Mouse (Mus musculus) hindbrain, embryonic 15.5 days (tissue): Measurements from ENCODE around the gene Farp2. TPM values are rescaled to one million over a fixed set of nuclear protein-coding genes. Genes with fewer than 3 reads are reported as not detected.
A peak's percentile ranks its signal among the peaks of the same experiment; 100 is the strongest.

Experiments used
- ATAC-seq: fragments of 200-750 bp; cut with Nextera tagmentation; 2 replicates; pipeline ENCODE4 v1.8.0; 2017; ENCODE audit warnings: low read depth, moderate number of reproducible peaks, moderate TSS enrichment; ENCODE audit not compliant: low FRiP score
- H3K27ac ChIP-seq: fragments of 300-500 bp; sonication (generic); replicated peaks from 2 replicates; pipeline ENCODE4 v1.5.1; 2015; ENCODE audit warnings: mild to moderate bottlenecking, inconsistent platforms
- H3K27me3 ChIP-seq: fragments of 300-500 bp; sonication (generic); 2 replicates; pipeline ENCODE4 v1.6.1; 2015; ENCODE audit warnings: control low read depth, inconsistent platforms
- H3K36me3 ChIP-seq: fragments of 300-500 bp; sonication (generic); 2 replicates; pipeline ENCODE4 v1.6.1; 2015; ENCODE audit warnings: control low read depth, inconsistent platforms
- H3K4me1 ChIP-seq: fragments of 300-500 bp; sonication (generic); replicated peaks from 2 replicates; pipeline ENCODE4 v1.6.1; 2015; ENCODE audit warnings: control low read depth, inconsistent platforms
- H3K4me2 ChIP-seq: fragments of 300-500 bp; sonication (generic); 2 replicates; pipeline ENCODE4 v1.6.1; 2015; ENCODE audit warnings: moderate library complexity, mild to moderate bottlenecking, inconsistent platforms
- H3K4me3 ChIP-seq: fragments of 300-500 bp; sonication (generic); 2 replicates; pipeline ENCODE4 v1.5.1; 2015; ENCODE audit warnings: mild to moderate bottlenecking, inconsistent platforms
- H3K9ac ChIP-seq: fragments of 300-500 bp; sonication (generic); 2 replicates; pipeline ENCODE4 v1.6.1; 2015; ENCODE audit warnings: inconsistent platforms
- H3K9me3 ChIP-seq: fragments of 300-500 bp; sonication (generic); 2 replicates; pipeline ENCODE4 v1.6.1; 2016; ENCODE audit warnings: control low read depth, inconsistent platforms
- WGBS: fragments of 180-500 bp; shearing (Covaris S2); methylation state at CpG from one replicate; pipeline ENCODE4 v1.1.7; 2015; 5-methylcytosine and 5-hydroxymethylcytosine counted together
- polyA plus RNA-seq: library from polyadenylated mRNA; unstranded; fragments of >200 nt; fragmentation: Nextera tagmentation; extraction: Ambion mirVana; gene quantifications from 2 replicates; pipeline ENCODE4 v1.2.1, GENCODE M21; 2015

The Farp2 gene
- polyA plus RNA-seq, 1 experiment from 2014 or later: 5.1 TPM

DNA sequence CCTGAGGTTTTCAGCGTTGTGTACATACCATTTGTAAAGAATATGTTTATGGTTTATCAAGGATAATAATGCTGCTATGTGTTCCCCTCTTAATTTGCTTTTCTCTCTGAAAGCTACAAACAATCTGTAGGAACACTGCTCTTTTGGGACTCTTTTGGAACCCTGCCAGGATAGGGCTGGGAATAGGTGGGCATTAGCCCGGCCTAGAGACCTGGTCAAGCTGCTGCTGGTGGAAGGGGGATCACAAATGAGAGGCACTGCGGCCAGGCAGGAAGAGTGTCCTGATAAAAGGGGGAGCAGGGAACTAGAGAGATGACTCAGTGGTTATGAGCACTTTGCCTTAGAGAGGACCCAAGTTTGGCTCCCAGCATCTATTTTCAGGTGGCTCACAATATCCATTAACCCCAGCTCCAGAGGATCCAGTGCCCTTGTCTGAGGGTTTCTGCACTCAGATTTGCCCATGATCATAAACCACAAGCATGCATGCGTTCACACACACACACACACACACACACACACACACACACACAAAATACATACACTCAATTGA, 96.9 kb downstream of the Farp2 start:
- Histone ChIP-seq H3K9ac (no peak overlapping the region), H3K9me3 (no peaks in the 10 kb centered on the region)
- ATAC-seq: no peak

DNA sequence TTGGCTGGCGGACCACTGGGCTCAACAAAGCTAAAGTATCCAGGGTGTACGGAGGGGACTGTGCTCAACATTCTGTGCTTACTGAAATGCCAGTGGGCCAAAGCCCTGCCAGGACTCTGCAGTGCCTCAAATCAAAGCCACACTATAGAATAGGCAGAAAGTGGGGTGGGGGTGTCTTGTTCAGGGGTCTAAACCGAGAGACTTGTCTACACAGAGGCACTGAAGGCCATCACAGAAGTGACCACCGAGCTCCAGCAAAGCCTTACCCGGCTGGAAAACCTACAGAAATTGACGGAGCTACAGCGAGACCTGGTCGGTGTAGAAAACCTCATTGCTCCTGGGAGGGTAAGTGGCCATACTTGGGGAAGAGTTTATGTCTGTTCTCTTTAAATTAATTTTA, 97.9 kb downstream of the Farp2 start:
- no peak overlapping the region for H3K4me3 ChIP-seq
- WGBS: 84% methylated on average over 8 of the region's 8 CpGs
- no peaks in the 10 kb centered on the region for H3K4me1 ChIP-seq
- no peaks in the 10 kb centered on the region for H3K27me3 ChIP-seq
- H3K27ac ChIP-seq: no peak overlapping the region
- no peak for ATAC-seq
- no peaks in the 10 kb centered on the region for H3K36me3 ChIP-seq
- H3K9me3 ChIP-seq: no peaks in the 10 kb centered on the region
- H3K9ac ChIP-seq: no peak overlapping the region
- no peak overlapping the region for H3K4me2 ChIP-seq

More for the DNA sequence above, 96.9 kb downstream of the Farp2 start:
- Histone ChIP-seq H3K4me3 (no peak overlapping the region), H3K27me3 (no peaks in the 10 kb centered on the region), H3K27ac (no peak overlapping the region), H3K4me1 (no peaks in the 10 kb centered on the region), H3K4me2 (no peak overlapping the region), H3K36me3 (no peaks in the 10 kb centered on the region)
- WGBS: 76% methylated on average over 4 of the region's 4 CpGs

DNA sequence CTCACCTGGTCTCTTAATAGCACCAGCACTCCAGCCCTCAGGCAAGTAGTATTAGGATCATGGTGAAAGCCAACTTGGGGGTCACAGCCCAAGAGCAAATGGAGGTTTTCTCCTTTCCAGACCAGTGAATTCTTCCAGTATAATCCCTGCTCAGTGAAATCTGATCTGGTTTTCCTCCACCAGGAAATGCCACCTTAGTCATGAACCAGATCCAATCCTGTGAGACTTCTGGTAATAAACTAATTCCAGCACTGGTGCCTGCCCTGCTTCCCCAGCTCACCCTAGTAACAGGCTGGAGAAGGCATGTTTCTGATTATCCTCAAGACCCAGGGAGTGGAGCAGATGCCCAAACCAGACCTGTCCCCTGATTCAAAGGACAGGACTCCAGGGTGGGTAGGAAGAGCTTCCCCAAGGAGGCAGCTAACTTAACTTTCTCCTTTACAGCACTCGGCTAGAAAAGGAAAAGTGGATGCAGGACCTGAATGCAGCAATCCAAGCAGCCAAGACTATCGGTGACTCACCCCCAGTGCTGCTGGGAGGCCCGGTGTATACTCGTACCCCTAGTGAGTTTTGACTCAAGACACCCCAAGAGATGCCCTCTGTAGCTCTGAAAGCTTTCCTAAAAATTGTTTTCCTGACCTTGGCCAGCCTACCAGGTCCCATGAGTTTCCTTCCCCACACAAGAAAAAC, 106.3 kb downstream of the Farp2 start:
- Histone ChIP-seq H3K9ac (no peak overlapping the region), H3K27ac (no peak overlapping the region), H3K9me3 (no peaks in the 10 kb centered on the region), H3K36me3 (peaks cover 16% of the 10 kb centered on the region), H3K4me1 (no peaks in the 10 kb centered on the region), H3K4me2 (no peak overlapping the region), H3K4me3 (no peak overlapping the region), H3K27me3 (no peaks in the 10 kb centered on the region)
- ATAC-seq: no peak
- 94% methylated on average over 4 of the region's 4 CpGs for WGBS

DNA sequence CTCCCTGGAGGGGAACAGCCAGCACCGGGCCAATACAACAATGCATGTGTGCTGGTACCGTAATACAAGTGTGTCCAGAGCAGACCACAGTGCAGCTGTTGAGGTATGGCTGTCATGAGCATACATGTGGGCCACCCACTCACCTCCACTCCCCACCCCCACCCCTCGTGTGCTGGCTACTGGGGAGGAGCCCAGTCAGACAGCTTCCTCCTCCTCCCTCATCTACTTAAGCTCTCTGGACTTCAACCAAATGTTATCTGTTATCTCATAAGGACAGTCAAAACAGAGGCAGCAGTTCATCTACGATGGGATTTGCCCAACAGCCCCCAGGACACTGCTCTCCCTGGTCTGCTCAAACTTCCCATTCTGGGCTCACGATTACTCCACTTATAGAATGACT, 107.1 kb downstream of the Farp2 start:
- Histone ChIP-seq H3K36me3 (peaks cover 23% of the 10 kb centered on the region), H3K4me3 (no peak overlapping the region), H3K9me3 (no peaks in the 10 kb centered on the region), H3K4me1 (no peaks in the 10 kb centered on the region), H3K27ac (no peak overlapping the region), H3K27me3 (no peaks in the 10 kb centered on the region), H3K9ac (no peak overlapping the region), H3K4me2 (no peak overlapping the region)
- peak; percentile 46; the same call in 1 of the 2 replicates for ATAC-seq
- 84% methylated on average over 5 of the region's 5 CpGs for WGBS

DNA sequence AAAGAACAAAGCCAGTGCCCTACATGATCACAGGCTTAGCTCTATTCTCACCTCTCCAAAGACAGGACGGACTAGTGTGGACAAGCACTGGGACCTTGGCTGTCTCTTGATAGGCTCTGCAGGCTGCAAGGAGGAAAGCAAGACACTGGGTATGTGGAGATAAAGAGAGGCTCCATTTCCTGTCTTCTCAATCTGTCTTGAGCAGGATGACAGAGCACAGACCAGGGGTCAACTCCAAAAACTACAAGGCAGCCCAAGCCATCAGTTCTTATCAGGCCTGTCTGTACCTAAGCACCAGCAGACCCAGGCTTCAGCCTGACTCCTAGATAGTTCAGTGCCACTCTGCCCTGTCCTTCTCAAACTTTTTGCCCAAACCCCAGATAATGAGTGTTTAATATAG, 112.6 kb downstream of the Farp2 start:
- H3K27me3 ChIP-seq: no peaks in the 10 kb centered on the region
- no peaks in the 10 kb centered on the region for H3K9me3 ChIP-seq
- H3K36me3 ChIP-seq: peaks cover 75% of the 10 kb centered on the region
- no peak overlapping the region for H3K9ac ChIP-seq
- no peak for ATAC-seq
- H3K4me1 ChIP-seq: no peaks in the 10 kb centered on the region
- no peak overlapping the region for H3K4me3 ChIP-seq
- H3K4me2 ChIP-seq: no peak overlapping the region
- no peak overlapping the region for H3K27ac ChIP-seq
- WGBS: 90% methylated on average over 1 of the region's 1 CpGs

DNA sequence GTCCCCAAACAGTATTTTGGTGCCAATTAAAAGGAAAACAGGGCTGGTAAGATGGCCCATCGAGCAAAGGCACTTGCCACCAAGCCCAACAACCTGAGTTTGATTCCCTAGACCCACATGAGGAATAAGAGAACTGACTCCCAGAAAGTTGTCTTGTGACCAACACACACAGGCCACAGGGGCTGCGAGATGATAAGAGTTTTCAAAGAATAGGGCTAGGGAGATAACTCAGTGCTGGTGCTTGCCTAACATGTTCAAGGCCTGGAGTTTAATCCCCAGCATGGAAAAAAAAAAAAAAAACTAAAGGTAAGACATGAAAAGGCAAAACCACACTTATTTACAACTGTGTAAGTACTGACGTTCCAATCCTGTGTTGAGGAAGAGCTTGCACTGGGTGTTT, 118.9 kb downstream of the Farp2 start:
- Histone ChIP-seq H3K27me3 (no peaks in the 10 kb centered on the region), H3K4me2 (no peak overlapping the region), H3K27ac (no peak overlapping the region), H3K9me3 (no peaks in the 10 kb centered on the region), H3K4me3 (no peak overlapping the region), H3K4me1 (peaks cover 20% of the 10 kb centered on the region), H3K36me3 (peaks cover 33% of the 10 kb centered on the region), H3K9ac (no peak overlapping the region)
- 88% methylated on average over 3 of the region's 3 CpGs for WGBS
- ATAC-seq: no peak

DNA sequence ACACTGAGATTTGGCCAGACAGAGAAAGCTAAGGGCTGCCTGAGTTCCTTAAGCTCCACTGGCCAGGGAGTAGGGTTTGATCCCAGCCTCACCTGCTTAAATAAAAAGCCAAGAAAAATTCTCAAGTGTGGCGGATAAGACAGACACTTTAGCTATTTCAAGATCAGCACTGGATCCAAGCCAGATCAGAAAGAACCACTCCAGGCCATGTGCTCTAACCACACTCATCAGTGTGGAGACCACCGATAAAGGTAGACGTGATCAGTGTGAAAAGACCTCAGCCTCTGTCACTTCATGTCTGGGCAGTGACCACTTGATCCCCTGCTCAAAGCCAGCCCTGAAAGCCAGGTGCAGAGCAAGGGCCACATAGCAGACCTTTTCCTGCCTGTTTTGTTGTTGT, 120.8 kb downstream of the Farp2 start:
- H3K27me3 ChIP-seq: no peaks in the 10 kb centered on the region
- peaks cover 26% of the 10 kb centered on the region for H3K4me1 ChIP-seq
- H3K9me3 ChIP-seq: no peaks in the 10 kb centered on the region
- no peak overlapping the region for H3K4me3 ChIP-seq
- no peak overlapping the region for H3K9ac ChIP-seq
- ATAC-seq: no peak
- no peak overlapping the region for H3K27ac ChIP-seq
- no peak overlapping the region for H3K4me2 ChIP-seq
- H3K36me3 ChIP-seq: peaks cover 17% of the 10 kb centered on the region
- WGBS: 89% methylated on average over 3 of the region's 3 CpGs

DNA sequence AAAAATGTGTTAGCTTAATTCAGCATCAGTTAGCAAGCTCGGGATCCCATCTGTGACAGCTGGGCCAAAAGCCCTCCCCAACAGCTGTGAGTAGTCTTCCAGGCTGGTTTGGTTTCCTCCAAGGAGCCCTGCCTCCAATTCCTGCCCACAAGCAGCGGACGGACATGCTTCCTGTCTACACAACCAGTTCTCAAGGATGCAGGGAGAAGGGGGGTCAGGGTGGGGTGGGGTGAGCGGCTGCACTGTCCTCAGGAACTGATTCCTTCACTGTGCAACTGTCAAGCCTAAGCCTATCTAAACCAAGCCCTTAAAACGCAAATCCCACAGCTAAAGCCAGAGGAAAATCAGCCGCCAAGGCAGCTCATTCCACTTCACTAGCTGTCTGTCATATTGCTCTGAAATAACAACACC, 122.6 kb downstream of the Farp2 start:
- Histone ChIP-seq H3K4me1 (peaks cover 26% of the 10 kb centered on the region), H3K27me3 (no peaks in the 10 kb centered on the region), H3K9ac (peak overlapping the region; percentile 98), H3K9me3 (no peaks in the 10 kb centered on the region), H3K4me2 (peak overlapping the region; percentile 89), H3K27ac (peak overlapping the region; percentile 95), H3K36me3 (no peaks in the 10 kb centered on the region), H3K4me3 (peak overlapping the region; percentile 100)
- no peak for ATAC-seq
- WGBS: 3% methylated on average over 6 of the region's 6 CpGs

DNA sequence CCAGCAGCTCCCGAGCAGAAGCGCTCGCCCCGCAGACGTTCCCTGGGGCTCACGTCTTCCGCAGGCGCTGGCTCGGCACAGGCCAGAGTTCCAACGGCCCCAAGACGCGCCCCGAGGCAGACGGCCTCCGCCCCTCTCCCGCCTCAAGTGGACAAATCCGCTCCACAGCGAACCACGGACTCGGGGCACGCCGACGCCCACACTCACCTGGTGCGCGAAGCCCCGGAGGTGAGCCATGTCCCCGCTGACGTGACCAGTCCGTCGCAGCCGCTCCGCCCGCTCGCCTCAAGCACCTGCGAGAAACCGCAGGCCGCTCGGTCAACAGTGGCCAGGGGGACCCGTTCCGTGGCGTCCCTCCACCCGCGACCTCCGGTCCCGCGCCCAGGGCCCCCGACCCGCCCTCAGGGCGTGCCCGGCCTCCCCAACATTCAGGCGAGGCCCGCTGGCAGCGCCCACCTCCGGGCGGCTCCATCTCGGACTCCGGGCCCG, 123.3 kb downstream of the Farp2 start:
- H3K27ac ChIP-seq: peak overlapping the region; percentile 95
- peak overlapping the region; percentile 98 for H3K9ac ChIP-seq
- no peaks in the 10 kb centered on the region for H3K36me3 ChIP-seq
- peak overlapping the region; percentile 100 for H3K4me3 ChIP-seq
- no peaks in the 10 kb centered on the region for H3K27me3 ChIP-seq
- ATAC-seq: peak; percentile 15
- WGBS: under 1% methylated on average over 58 of the region's 58 CpGs
- no peaks in the 10 kb centered on the region for H3K9me3 ChIP-seq
- peaks cover 26% of the 10 kb centered on the region for H3K4me1 ChIP-seq
- peak overlapping the region; percentile 89 for H3K4me2 ChIP-seq

DNA sequence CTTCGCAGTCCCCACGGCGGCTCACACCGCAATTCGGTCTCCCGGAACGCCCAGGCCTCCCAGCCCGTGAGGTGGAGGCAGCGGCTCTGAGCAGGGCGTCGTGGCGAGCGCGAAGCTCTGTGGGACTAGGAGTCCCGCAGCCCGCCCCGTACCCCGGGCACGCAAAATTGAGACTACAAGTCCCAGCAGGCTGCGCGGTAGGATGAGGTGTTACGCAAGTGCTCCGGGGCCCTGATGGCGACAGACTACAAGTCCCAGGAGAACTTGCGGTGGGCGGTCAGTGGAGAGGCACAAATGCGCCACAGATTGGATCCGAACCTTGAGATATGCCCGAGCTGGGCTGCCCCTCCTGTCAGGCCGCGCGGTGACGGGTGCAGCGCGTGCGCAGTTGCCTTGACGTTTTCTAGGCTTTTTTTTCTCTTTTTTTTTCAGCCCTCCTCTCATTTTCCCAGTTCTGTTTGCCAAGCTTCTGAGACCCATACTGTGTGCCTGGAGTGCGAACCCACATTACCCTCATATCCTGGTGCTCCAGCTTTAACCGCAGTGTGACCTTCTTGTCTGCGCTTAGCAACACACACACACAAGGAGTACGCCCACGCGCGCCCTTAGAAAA, 123.8 kb downstream of the Farp2 start:
- 1% methylated on average over 44 of the region's 44 CpGs for WGBS
- no peaks in the 10 kb centered on the region for H3K27me3 ChIP-seq
- no peaks in the 10 kb centered on the region for H3K9me3 ChIP-seq
- peaks cover 26% of the 10 kb centered on the region for H3K4me1 ChIP-seq
- peak overlapping the region; percentile 89 for H3K4me2 ChIP-seq
- peak overlapping the region; percentile 98 for H3K9ac ChIP-seq
- no peaks in the 10 kb centered on the region for H3K36me3 ChIP-seq
- ATAC-seq: peak; percentile 99
- H3K27ac ChIP-seq: peak overlapping the region; percentile 95
- H3K4me3 ChIP-seq: peak overlapping the region; percentile 100

DNA sequence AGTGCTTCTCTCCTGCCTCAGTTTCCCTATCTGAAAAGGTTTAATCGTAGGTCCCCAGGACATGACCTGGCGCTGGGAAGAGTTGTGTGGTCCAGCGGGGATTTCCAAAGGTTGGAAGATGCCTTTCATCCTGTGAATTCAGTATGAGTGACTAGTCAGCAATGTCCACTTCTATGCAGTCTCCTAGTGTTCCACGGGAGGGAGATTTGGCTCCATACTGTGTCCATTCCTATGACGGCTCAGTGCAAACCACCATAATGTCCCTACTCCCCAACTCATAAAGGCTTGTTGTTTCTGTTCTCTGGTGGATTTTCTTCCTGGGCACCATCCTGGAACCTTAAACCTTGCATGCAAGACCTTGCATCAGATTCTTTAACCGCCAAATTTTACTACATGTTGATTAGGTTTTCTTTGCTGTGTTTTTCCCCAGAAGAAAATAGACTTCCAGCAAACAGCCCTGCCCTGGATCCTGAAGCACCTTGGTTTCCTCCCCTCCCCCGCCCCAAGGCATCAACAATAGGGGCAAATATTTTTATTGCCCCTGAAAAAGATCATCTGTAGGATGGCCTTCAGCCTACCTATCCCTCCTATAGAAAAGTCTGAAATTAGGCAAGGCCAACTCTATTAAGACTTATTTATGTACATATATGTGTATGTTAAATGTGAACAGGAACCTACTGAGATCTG, 124.5 kb downstream of the Farp2 start:
- WGBS: 34% methylated on average over 7 of the region's 7 CpGs
- Histone ChIP-seq H3K27me3 (no peaks in the 10 kb centered on the region), H3K36me3 (no peaks in the 10 kb centered on the region), H3K4me1 (peaks cover 26% of the 10 kb centered on the region), H3K9me3 (no peaks in the 10 kb centered on the region), H3K4me2 (peak overlapping the region; percentile 84), H3K27ac (peak overlapping the region; percentile 95), H3K9ac (peak overlapping the region; percentile 60), H3K4me3 (peak overlapping the region; percentile 100)
- ATAC-seq: peak; percentile 23

DNA sequence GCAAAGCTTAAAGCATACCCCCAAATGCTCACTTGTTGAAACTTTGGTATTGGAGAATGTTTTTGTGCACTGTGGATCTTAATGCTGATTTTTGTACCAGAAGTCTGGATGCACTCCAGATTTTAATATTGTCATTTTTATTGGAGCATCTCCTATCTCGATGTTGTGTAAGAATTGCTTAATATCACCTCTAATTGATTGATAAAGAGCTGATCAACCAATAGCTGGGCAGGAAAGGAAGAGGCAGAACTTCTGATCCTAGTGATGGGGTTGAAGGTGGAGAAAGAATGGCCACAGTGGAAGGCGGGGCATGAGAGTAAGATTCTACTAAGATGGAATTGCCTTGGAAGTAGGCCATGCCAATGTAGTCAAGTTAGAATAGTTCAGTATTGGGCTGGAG, 130.1 kb downstream of the Farp2 start:
- Histone ChIP-seq H3K4me3 (no peak overlapping the region), H3K4me1 (no peaks in the 10 kb centered on the region), H3K4me2 (no peak overlapping the region), H3K27me3 (no peaks in the 10 kb centered on the region), H3K27ac (no peak overlapping the region), H3K36me3 (no peaks in the 10 kb centered on the region), H3K9ac (no peak overlapping the region), H3K9me3 (no peaks in the 10 kb centered on the region)
- 94% methylated on average over 2 of the region's 2 CpGs for WGBS
- no peak for ATAC-seq
